Mouse (Mus musculus): ENCODE data around the gene Fam110c.

Fam110c gene

DNA sequence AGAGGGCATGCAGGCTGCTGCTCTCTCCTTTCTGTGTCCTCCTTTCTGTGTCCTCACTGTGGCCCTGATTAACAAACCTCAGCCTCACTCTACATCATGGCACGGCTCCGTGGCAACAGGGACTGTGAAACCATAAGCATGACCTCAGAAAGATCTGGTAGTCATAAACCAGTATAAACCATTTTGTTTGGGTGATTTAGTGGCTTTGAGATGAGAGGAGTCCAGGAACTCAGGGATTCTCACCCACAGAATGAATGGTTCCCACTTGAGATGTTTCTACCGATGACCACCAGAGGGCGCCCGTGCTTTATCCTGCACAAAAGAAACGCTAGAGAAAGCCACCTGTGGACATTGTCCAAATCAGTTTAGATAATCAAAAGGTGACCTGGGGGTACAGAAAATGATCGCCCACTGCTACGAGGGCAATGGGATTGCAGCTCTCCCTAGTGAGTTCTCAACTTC, 42.4 kb downstream of the Fam110c start:
- DNase-seq, result peak; percentile 73

DNA sequence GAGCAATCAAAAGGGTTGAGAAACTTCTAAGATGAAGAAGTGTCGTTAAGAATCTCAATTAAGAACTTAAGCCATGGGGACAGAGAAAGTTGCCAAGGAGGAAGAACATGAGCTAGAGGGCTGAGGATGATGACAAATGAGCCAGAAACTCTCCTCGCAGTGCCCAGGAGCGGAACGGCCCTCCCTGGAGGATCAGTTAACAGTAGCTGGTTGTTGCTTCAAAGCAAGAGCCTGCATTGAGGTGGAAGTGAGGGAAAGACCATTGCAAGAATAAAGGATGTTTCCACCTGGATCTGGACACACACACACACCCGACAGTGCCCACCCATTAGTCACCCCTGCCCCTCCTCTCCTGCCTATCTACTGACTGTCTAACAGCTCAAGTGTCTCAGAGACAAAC, 46.9 kb downstream of the Fam110c start:
- DNase-seq, result no peak

GRCm38 (mm10) chr12:31122892-31123622, 49.4 kb downstream of the Fam110c start:
- no peak for DNase-seq

DNA sequence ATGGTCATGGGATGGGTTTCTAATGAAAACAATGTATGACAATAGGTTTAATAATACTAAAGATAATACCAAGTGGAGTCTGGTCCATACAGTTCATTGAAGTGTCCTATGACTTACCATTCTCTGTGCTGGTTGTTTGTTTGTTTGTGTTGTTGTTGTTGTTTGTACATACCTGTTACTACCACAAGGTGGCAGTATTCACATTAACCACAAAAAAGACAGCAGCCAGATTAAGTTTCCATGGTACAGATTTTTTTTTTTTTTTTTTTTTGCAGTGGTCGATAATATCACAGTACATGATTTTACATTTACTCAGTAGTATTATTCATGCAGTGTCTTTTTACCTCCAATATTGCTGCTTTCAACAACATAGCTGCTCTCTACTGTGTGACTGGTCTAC, 52.4 kb downstream of the Fam110c start:
- DNase-seq, result no peak

GRCm38 (mm10) chr12:31129548-31129947, 55.9 kb downstream of the Fam110c start:
- no peak for DNase-seq
